Mouse (Mus musculus) granulocyte monocyte progenitor cell, adult 5-6 weeks (primary cell): Measurements from ENCODE around the gene Ilf2. TPM values are rescaled to one million over a fixed set of nuclear protein-coding genes. Genes with fewer than 3 reads are reported as not detected.

Source experiments
- ATAC-seq: replicated peaks from 2 replicates; pipeline ENCODE4 v1.8.0; 2016; ENCODE audit warnings: mild to moderate bottlenecking, moderate TSS enrichment, inconsistent platforms; ENCODE audit not compliant: poor library complexity, severe bottlenecking
- total RNA-seq, 2 experiments: library from RNA; stranded (forward) in 1 of 2; stranded (reverse) in 1 of 2; fragments of 200-712, 200-1000 nt in 1 of 2; fragments of >200 nt in 1 of 2; fragmentation: Nextera tagmentation in 1 of 2; gene quantifications; 2 replicates each; pipeline ENCODE4 v1.2.3; 2014 to 2017

The Ilf2 gene
- total RNA-seq, 2 experiments from 2014 or later, result 120 to 176 TPM

GRCm38 (mm10) chr3:90506362-90506761 lies 30.4 kb downstream of the Ilf2 start:
- no peak for ATAC-seq

GRCm38 (mm10) chr3:90508287-90508949 lies 32.5 kb downstream of the Ilf2 start:
- no peak for ATAC-seq

GRCm38 (mm10) chr3:90508950-90509746 lies 33.2 kb downstream of the Ilf2 start, which contains the start of gene Chtop:
Gene Chtop, minus strand, starts transcription at chr3:90509498.
- ATAC-seq, result peak; percentile 78

- ATAC-seq, result no peak
Observed at GRCm38 (mm10) chr3:90509747-90510123, 33.8 kb downstream of the Ilf2 start.

GRCm38 (mm10) chr3:90512276-90512675 lies 36.4 kb downstream of the Ilf2 start:
- ATAC-seq, result no peak

- no peak for ATAC-seq
Observed at GRCm38 (mm10) chr3:90512948-90513642, 37.2 kb downstream of the Ilf2 start.

GRCm38 (mm10) chr3:90513796-90514590 lies 38.1 kb downstream of the Ilf2 start, which contains the start of the genes S100a1 and S100a13:
Gene S100a1, minus strand, starts transcription at chr3:90514392.
Gene S100a13, plus strand, starts transcription at chr3:90514435.
- ATAC-seq, result peak; percentile 75

GRCm38 (mm10) chr3:90514691-90515090 lies 38.8 kb downstream of the Ilf2 start:
- ATAC-seq, result peak; percentile 64

GRCm38 (mm10) chr3:90515242-90515641 lies 39.3 kb downstream of the Ilf2 start:
- ATAC-seq, result no peak

- no peak for ATAC-seq
Observed at GRCm38 (mm10) chr3:90515789-90516188, 39.9 kb downstream of the Ilf2 start.

- ATAC-seq, result no peak
Observed at GRCm38 (mm10) chr3:90517711-90518110, 41.8 kb downstream of the Ilf2 start.

GRCm38 (mm10) chr3:90525421-90525820 lies 49.5 kb downstream of the Ilf2 start:
- peak; percentile 93 for ATAC-seq

- no peak for ATAC-seq
Observed at GRCm38 (mm10) chr3:90526076-90526475, 50.1 kb downstream of the Ilf2 start.

GRCm38 (mm10) chr3:90526580-90526979 lies 50.7 kb downstream of the Ilf2 start, which contains the start of gene S100a14:
Gene S100a14, plus strand, starts transcription at chr3:90526856.
- peak; percentile 13; the same call in 1 of the 2 replicates for ATAC-seq

- ATAC-seq, result no peak
Observed at GRCm38 (mm10) chr3:90527291-90527873, 51.5 kb downstream of the Ilf2 start.

- no peak for ATAC-seq
Observed at GRCm38 (mm10) chr3:90531713-90532112, 55.8 kb downstream of the Ilf2 start.

- no peak for ATAC-seq
Observed at GRCm38 (mm10) chr3:90535446-90535845, 59.5 kb downstream of the Ilf2 start.

- no peak for ATAC-seq
Observed at GRCm38 (mm10) chr3:90537141-90537904, 61.4 kb downstream of the Ilf2 start, which contains the start of gene S100a16. Gene S100a16, plus strand, starts transcription at chr3:90537254.

GRCm38 (mm10) chr3:90537905-90538296 lies 62.0 kb downstream of the Ilf2 start:
- no peak for ATAC-seq
